Mouse (Mus musculus): ENCODE measurements at regions not wholly inside any gene's neighbourhood (a gene's known extent, or its start where the extent isn't known, plus 50 kb on each side); places are given as distances from the start of the nearest gene placed in this dataset.

DNA sequence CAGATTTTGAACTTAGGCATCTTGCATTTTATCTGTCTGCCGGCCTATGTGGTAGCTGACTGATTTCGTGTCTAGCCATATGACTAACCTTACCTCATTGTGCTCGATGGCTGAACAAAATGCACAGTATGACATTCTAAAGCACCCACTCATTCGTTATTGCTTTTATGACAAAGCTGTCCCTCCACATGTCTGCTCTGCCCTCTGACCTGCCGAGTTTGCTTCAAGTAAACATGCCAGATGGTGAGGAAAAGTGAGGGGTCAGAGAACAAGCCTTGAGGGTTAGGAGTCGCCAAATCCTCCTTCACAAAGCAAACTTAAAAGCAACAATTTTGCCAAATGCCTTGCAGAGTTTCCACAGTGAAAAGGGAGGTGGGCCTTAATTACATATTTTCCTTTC lies 196.0 kb upstream of the Elavl2 start:
- DNase-seq (ENCODE audit: low spot score in 2 of 2) = no peak

DNA sequence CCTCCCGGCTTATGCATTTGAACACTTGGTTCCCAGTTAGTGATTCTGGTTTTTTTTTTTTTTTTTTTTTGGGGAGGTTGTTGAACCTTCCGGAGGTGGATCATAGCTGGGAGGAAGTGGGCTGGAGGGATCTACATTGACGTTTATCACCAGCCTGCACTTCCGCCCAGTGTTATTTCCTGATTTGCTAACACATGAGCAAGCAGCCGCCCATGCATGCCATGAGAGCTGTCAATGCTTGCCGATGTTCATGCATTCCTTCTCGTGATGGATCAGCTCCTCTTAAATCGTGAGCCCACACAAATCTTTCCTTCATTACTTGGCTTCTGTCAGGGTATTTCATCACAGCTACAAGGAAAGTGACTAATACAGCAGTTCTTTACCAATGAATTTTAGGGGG lies 195.2 kb upstream of the Elavl2 start:
- DNase-seq (ENCODE audit: low spot score in 2 of 2) = peak in 1 of 2 experiments; percentile 11

DNA sequence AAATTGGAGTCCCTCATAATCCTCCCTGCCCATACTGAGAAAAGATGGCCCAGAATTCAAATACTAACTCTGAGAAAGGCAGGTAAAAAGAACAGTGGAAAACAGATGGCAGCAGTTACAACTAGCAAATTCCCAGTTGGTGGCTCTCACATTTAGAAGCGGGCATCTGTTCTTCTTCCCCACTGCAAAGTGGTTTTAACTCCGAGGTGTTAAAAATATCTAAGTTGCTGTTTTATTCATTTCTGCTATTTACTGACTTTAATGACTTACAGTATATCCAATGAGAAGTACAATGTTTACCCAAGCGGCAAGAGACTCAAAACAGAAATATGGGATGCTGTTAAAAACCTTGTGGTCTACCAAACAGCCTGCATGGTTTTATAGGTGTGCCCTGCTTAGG lies 189.2 kb upstream of the Elavl2 start:
- DNase-seq (ENCODE audit: low spot score in 2 of 2) = no peak

DNA sequence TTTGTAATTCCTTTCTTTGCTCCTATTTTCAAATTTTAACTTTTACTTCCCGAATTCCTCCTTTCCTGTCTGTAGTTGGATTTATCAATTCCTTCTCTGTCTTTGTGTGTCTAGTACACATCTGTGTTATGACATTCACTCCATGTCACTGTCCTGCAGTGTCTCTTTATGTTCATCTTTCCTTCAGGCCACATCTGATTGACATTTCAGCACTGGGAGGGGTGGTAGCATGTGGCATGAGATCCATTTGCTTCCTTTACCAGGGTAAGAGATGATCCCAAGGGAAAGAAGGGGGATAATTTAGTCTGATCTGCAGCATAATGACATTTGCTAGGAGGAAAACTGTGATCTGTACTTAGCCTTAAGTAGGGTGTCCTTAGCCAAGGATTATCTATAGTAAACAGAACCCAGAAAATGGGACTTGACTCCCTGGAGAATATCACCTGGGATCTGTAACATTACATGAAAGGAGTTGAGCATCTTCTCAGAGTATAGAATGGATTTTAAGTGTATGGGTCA lies 187.0 kb upstream of the Elavl2 start:
- DNase-seq (ENCODE audit: low spot score in 2 of 2) = no peak

DNA sequence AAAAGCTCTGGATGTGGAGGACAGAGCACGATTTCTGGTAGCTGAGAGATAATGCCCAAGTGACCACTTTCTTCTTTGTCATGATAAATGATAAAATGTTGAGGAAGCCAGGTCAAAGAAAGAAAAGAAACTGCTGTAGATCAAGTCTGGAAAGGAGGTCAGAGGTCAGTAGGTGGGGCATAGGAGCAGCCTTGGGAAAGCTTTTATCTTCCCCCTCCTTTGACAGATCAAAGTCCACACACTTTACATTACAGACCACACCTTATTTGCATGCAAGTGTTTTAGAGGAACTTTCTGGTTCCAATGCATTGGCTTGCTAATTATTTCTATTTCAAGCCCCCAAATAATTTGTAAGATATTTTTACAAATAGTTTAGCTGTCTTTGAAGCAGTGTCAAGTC lies 182.4 kb upstream of the Elavl2 start:
- DNase-seq (ENCODE audit: low spot score in 2 of 2) = no peak

DNA sequence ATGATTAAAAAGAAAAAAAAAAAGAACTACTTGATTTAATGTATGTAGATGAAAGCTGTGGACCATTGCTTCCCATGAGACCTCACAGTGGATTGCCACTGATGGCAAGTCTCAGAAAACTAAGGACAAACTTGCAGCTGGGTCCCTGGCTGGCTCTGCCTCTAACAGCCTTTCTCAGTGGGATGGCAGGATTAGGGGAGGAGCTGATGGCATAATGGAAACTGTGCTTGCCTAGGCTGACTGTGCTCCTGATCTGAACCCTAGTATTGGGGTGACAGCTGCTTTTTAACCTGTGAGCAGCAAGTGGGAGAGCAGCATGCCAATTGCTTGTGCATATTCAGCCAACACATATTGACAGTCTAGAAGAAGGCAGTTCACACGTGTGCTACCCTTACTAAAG lies 156.9 kb upstream of the Elavl2 start:
- no peak for DNase-seq (ENCODE audit: low spot score in 2 of 2)

DNA sequence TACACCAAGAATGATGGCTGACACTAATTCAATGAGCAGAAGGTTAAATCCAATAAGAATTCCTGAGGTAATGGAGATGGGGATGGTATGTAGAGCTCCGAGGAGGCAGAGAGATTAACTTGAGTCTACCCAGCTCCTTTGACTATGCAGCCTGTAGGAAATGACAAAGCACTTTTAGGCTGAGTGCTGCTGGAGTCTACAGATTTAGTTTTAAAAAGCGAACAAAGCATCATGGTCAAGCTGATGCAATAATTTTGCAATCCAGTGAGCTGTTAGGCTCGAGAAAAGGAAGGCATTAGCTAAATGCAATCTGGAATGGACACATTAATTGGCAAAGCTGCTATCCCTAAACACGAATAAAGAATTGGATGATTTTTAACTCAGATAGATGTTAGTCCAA lies 156.4 kb upstream of the Elavl2 start:
- no peak for DNase-seq (ENCODE audit: low spot score in 2 of 2)

DNA sequence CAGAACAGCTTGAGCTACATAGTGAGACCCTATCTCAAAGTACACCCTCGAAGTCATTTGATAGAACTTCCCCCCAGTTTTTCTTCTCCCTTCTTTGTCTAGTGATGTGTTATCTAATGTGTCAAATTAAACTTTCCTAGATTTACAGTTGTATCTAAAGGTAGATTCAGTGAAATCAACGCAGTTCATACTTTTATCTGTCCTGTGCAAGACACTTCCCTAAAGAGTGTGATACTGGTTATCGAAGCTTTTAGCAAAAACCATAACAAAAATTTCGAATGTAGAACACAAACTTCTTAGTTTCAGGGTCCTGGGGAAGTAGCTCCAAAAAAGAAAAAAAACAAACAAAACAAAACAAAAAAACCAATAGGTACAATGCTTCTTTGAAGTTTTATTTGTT lies 123.8 kb upstream of the Elavl2 start:
- no peak for DNase-seq (ENCODE audit: low spot score in 2 of 2)

DNA sequence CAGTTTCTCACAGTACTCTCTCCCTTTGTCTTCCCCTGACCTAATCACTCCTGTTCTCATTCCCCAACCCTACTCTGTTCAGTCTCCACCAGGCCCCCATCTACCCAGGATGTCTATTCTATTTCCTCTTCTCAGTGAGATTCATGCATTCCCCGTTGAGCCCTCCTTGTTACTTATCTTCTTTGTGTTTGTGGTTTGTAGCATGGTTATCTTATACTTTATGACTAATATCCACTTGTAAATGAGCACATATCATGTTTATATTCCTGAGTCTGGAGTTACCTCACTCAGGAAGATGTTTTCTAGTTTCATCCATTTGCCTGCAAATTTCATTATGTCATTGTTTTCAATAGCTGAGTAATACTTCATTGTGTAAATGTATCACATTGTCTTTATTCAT lies 111.0 kb upstream of the Elavl2 start:
- no peak for DNase-seq (ENCODE audit: low spot score in 2 of 2)

DNA sequence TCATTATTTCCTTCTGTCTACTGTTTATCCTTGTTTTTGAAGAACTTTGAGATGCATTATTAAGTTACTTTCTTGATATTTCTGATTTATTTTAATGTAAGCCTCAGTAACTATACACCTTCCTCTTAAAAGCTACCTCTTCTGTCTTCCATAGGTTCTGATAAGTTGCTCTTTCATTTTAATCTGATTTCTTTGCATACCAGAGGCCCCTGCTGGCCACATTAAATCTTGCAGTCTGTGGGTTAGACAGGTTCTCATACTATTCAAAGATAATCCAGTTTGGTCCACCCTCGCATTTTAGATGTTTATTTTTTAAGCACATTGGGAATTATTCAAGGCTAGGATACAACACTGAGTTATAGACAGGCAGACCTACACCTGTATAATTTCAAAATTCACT lies 109.4 kb upstream of the Elavl2 start:
- DNase-seq (ENCODE audit: low spot score in 2 of 2) = no peak

DNA sequence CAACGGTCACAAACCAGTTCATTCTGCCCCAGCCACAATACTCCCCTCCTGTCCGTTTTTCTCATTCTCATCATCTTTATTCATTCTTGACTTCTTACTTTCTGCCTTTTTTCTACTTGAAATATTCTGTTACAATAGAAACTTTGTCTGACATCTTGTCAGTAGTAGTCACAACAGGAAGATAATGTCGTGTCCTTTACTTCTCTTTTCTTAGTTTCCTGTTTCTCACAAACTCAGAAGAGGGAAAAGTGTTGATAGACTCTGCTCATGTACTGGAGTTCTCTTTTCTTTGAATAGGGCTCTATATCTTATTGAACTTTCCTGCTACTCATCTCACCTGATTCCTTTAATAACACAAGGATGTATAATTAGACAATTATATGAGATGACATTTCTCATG lies 102.7 kb upstream of the Elavl2 start:
- no peak for DNase-seq (ENCODE audit: low spot score in 2 of 2)

DNA sequence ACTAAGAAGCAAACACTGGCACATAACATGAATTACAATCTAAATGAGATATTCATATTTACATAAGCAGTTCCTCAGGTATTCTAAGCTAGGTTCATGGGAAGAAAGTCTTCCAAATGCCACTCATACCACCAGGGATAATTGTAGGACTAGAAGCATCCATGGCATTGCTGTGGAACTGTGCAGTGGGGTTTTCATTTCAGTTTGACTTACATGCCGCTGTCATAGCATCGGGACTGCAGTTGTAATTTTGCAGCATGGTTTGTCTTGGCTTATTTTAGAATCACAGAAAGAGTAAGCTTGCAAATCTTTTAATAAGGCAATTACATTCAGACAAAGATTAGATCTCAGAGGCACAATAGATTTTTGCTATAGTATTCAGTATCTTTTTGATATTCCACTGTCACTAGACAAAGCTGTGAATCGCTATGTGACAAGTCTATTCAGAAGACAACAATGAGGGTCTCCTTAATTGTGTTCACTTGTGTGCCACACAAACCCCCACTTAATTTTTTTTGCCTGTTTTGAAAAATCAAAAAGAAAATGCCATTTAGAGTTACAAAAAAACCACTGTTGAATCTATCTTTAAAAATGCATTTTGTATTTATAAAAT lies 81.4 kb upstream of the Elavl2 start:
- DNase-seq (ENCODE audit: low spot score in 2 of 2) = no peak
